Mouse (Mus musculus): ENCODE measurements around the gene 1700025C18Rik. TPM values are rescaled to one million over a fixed set of nuclear protein-coding genes. Genes with fewer than 3 reads are reported as not detected.

1700025C18Rik gene
- polyA plus RNA-seq, 1 experiment from 2014 or later: not detected

GRCm38 (mm10) chr2:165054888-165055852, 35.4 kb downstream of the 1700025C18Rik start, which contains the start of gene Cd40:
Gene Cd40 (plus strand): TSS chr2:165055627.
- no peak within 1 kb of the TSS for H3K9ac ChIP-seq

GRCm38 (mm10) chr2:165051566-165051965, 39.0 kb downstream of the 1700025C18Rik start:
- peaks cover 44% of the 10 kb centered on the region for H3K27me3 ChIP-seq (replicated peaks)
- no peak overlapping the region for H3K4me2 ChIP-seq
- no peak for ATAC-seq
- 37% methylated on average over 11 of the region's 11 CpGs for WGBS (ENCODE audit: insufficient replicate concordance)
- no peaks in the 10 kb centered on the region for H3K36me3 ChIP-seq
- 0 out of 2 replicates have a peak, but pooled peaks cover 14% of the 10 kb centered on the region for H3K4me1 ChIP-seq
- H3K27ac ChIP-seq: no peak overlapping the region
- no peak overlapping the region for H3K4me3 ChIP-seq
- H3K9ac ChIP-seq: no peak overlapping the region
- H3K9me3 ChIP-seq (replicated peaks): 0 out of 2 replicates have a peak, but pooled peaks cover 3% of the 10 kb centered on the region

More at GRCm38 (mm10) chr2:165054888-165055852, 35.4 kb downstream of the 1700025C18Rik start, which contains the start of gene Cd40:
- 7% methylated on average over 25 of the region's 25 CpGs for WGBS (ENCODE audit: insufficient replicate concordance)
- H3K4me2 ChIP-seq: peak within 1 kb of the TSS; percentile 53
- 0 out of 2 replicates have a peak, but pooled peaks cover 14% of the 10 kb centered on the region for H3K4me1 ChIP-seq
- H3K27me3 ChIP-seq (replicated peaks): peaks cover 50% of the 10 kb centered on the region
- 0 out of 2 replicates have a peak, but pooled peaks cover 3% of the 10 kb centered on the region for H3K9me3 ChIP-seq (replicated peaks)
- no peaks in the 10 kb centered on the region for H3K36me3 ChIP-seq
- H3K4me3 ChIP-seq: peak within 1 kb of the TSS; percentile 41
- ATAC-seq: peak; percentile 55; the same call in 1 of the 2 replicates
- no peak within 1 kb of the TSS for H3K27ac ChIP-seq

GRCm38 (mm10) chr2:165050826-165051548, 39.6 kb downstream of the 1700025C18Rik start:
- 0 out of 2 replicates have a peak, but pooled peaks cover 3% of the 10 kb centered on the region for H3K9me3 ChIP-seq (replicated peaks)
- H3K4me1 ChIP-seq: 0 out of 2 replicates have a peak, but pooled peaks cover 10% of the 10 kb centered on the region
- ATAC-seq: no peak
- no peak overlapping the region for H3K4me2 ChIP-seq
- no peaks in the 10 kb centered on the region for H3K36me3 ChIP-seq
- H3K4me3 ChIP-seq: no peak overlapping the region
- H3K27ac ChIP-seq: no peak overlapping the region
- peaks cover 38% of the 10 kb centered on the region for H3K27me3 ChIP-seq (replicated peaks)
- WGBS (ENCODE audit: insufficient replicate concordance): 61% methylated on average over 18 of the region's 18 CpGs
- no peak overlapping the region for H3K9ac ChIP-seq

GRCm38 (mm10) chr2:165049044-165049443, 41.5 kb downstream of the 1700025C18Rik start:
- ATAC-seq: no peak
- Histone ChIP-seq H3K4me1 (no peaks in the 10 kb centered on the region), H3K27ac (no peak overlapping the region), H3K4me3 (no peak overlapping the region), H3K9me3 (replicated peaks) (0 out of 2 replicates have a peak, but pooled peaks cover 3% of the 10 kb centered on the region), H3K4me2 (no peak overlapping the region), H3K27me3 (replicated peaks) (peaks cover 24% of the 10 kb centered on the region), H3K9ac (no peak overlapping the region), H3K36me3 (no peaks in the 10 kb centered on the region)
- 60% methylated on average over 5 of the region's 5 CpGs for WGBS (ENCODE audit: insufficient replicate concordance)

GRCm38 (mm10) chr2:165043729-165044128, 46.8 kb downstream of the 1700025C18Rik start:
- Histone ChIP-seq H3K9ac (no peak overlapping the region), H3K4me2 (no peak overlapping the region), H3K36me3 (no peaks in the 10 kb centered on the region), H3K27ac (no peak overlapping the region), H3K4me3 (no peak overlapping the region), H3K9me3 (replicated peaks) (no peaks in the 10 kb centered on the region), H3K27me3 (replicated peaks) (peaks cover 32% of the 10 kb centered on the region), H3K4me1 (peaks cover 6% of the 10 kb centered on the region; the same call in 1 of the 2 replicates)
- ATAC-seq: no peak
- 51% methylated on average over 2 of the region's 2 CpGs for WGBS (ENCODE audit: insufficient replicate concordance)

GRCm38 (mm10) chr2:165043090-165043636, 47.4 kb downstream of the 1700025C18Rik start:
- Histone ChIP-seq H3K4me3 (no peak overlapping the region), H3K27me3 (replicated peaks) (peaks cover 34% of the 10 kb centered on the region), H3K9ac (no peak overlapping the region), H3K27ac (no peak overlapping the region), H3K9me3 (replicated peaks) (no peaks in the 10 kb centered on the region), H3K4me1 (peaks cover 6% of the 10 kb centered on the region; the same call in 1 of the 2 replicates), H3K4me2 (no peak overlapping the region), H3K36me3 (no peaks in the 10 kb centered on the region)
- 43% methylated on average over 17 of the region's 17 CpGs for WGBS (ENCODE audit: insufficient replicate concordance)
- no peak for ATAC-seq

GRCm38 (mm10) chr2:165042126-165042525, 48.4 kb downstream of the 1700025C18Rik start:
- 62% methylated on average over 5 of the region's 5 CpGs for WGBS (ENCODE audit: insufficient replicate concordance)

GRCm38 (mm10) chr2:165037415-165037814, 53.1 kb downstream of the 1700025C18Rik start:
- Histone ChIP-seq H3K4me1 (peaks cover 30% of the 10 kb centered on the region), H3K27ac (no peak overlapping the region), H3K9me3 (replicated peaks) (no peaks in the 10 kb centered on the region), H3K27me3 (replicated peaks) (peaks cover 17% of the 10 kb centered on the region; the same call in 1 of the 2 replicates), H3K4me3 (no peak overlapping the region), H3K36me3 (no peaks in the 10 kb centered on the region), H3K9ac (no peak overlapping the region), H3K4me2 (no peak overlapping the region)
- 40% methylated on average over 4 of the region's 4 CpGs for WGBS (ENCODE audit: insufficient replicate concordance)
- ATAC-seq: no peak

More at GRCm38 (mm10) chr2:165042126-165042525, 48.4 kb downstream of the 1700025C18Rik start:
- no peak for ATAC-seq
- Histone ChIP-seq H3K4me1 (peaks cover 6% of the 10 kb centered on the region; the same call in 1 of the 2 replicates), H3K36me3 (no peaks in the 10 kb centered on the region), H3K27ac (no peak overlapping the region), H3K4me3 (no peak overlapping the region), H3K9ac (no peak overlapping the region), H3K9me3 (replicated peaks) (no peaks in the 10 kb centered on the region), H3K27me3 (replicated peaks) (peaks cover 34% of the 10 kb centered on the region), H3K4me2 (no peak overlapping the region)

GRCm38 (mm10) chr2:165035058-165035431, 55.5 kb downstream of the 1700025C18Rik start:
- H3K9ac ChIP-seq: 0 out of 2 replicates have a peak overlapping the region, but pooled peaks have one; percentile 92
- H3K27ac ChIP-seq: no peak overlapping the region
- 61% methylated on average over 5 of the region's 5 CpGs for WGBS (ENCODE audit: insufficient replicate concordance)

GRCm38 (mm10) chr2:165034131-165035057, 56.2 kb downstream of the 1700025C18Rik start, which contains the start of gene Ncoa5:
Gene Ncoa5 (minus strand): TSS chr2:165034867.
- peak within 1 kb of the TSS; percentile 80 for H3K27ac ChIP-seq
- peak within 1 kb of the TSS; percentile 92 for H3K9ac ChIP-seq
- 3% methylated on average over 94 of the region's 111 CpGs for WGBS (ENCODE audit: insufficient replicate concordance)
- 0 out of 2 replicates have a peak, but pooled peaks cover 3% of the 10 kb centered on the region for H3K36me3 ChIP-seq
- peaks cover 4% of the 10 kb centered on the region; the same call in 1 of the 2 replicates for H3K27me3 ChIP-seq (replicated peaks)
- peaks cover 34% of the 10 kb centered on the region for H3K4me1 ChIP-seq
- H3K4me2 ChIP-seq: peak within 1 kb of the TSS; percentile 89
- H3K4me3 ChIP-seq: peak within 1 kb of the TSS; percentile 91
- ATAC-seq: peak; percentile 94
- no peaks in the 10 kb centered on the region for H3K9me3 ChIP-seq (replicated peaks)

More at GRCm38 (mm10) chr2:165035058-165035431, 55.5 kb downstream of the 1700025C18Rik start:
- peaks cover 34% of the 10 kb centered on the region for H3K4me1 ChIP-seq
- H3K27me3 ChIP-seq (replicated peaks): peaks cover 4% of the 10 kb centered on the region; the same call in 1 of the 2 replicates
- H3K4me3 ChIP-seq: peak overlapping the region; percentile 91
- H3K4me2 ChIP-seq: peak overlapping the region; percentile 89
- no peak for ATAC-seq
- no peaks in the 10 kb centered on the region for H3K9me3 ChIP-seq (replicated peaks)
- 0 out of 2 replicates have a peak, but pooled peaks cover 3% of the 10 kb centered on the region for H3K36me3 ChIP-seq
